Mouse (Mus musculus) thymus, adult 2 months (tissue): ENCODE data around the gene Cops3.

Source experiments
- CTCF ChIP-seq: fragments of 200-500 bp; IDR thresholded peaks from 2 replicates; pipeline ENCODE4 v1.5.1; 2012; ENCODE audit warnings: mild to moderate bottlenecking, control low read depth, low read length, moderate library complexity, borderline replicate concordance; ENCODE audit not compliant: control insufficient read depth, poor library complexity, insufficient read depth; ENCODE audit errors: extremely low read depth
- POLR2A ChIP-seq: fragments of 200-500 bp; IDR thresholded peaks from 2 replicates; pipeline ENCODE4 v1.6.1; 2012; ENCODE audit warnings: mild to moderate bottlenecking, low read length, control low read depth, moderate library complexity; ENCODE audit not compliant: control insufficient read depth, poor library complexity, insufficient read depth; ENCODE audit errors: extremely low read depth

DNA sequence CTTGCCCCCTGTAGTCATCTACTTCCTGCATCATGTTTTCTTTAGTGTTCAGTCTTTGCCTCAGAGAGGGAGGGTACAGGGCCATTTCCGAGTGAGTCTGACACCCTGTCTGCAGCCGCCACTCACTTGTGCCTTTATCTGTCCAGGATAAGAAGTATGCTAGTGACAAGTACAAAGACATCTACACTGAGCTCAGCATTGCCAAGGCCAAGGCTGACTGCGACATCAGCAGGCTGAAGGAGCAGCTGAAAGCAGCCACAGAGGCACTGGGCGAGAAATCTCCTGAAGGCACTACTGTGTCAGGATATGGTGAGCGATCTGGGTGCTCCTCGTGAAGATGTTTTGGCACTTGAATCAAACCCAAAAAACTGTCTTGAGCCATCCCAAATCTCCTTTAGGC is 69.9 kb downstream of the Cops3 start:
- no peak for TF ChIP-seq CTCF
- no peak for TF ChIP-seq POLR2A
